Mouse (Mus musculus) inflammation-experienced regulatory T-cells (primary cell): ENCODE results near the gene Ccdc60. TPM values are rescaled to one million over a fixed set of nuclear protein-coding genes. Genes with fewer than 3 reads are reported as not detected.

Experiments used
- polyA plus RNA-seq, 2 experiments: library from polyadenylated mRNA; unstranded; fragments of 100-300 nt; shearing (Covaris generic); gene quantifications; one replicate each; pipeline ENCODE4 v1.2.1; 2017

Gene Ccdc60
- under 1 TPM in 1 of 2 experiments, not detected in 1; 0.07 TPM for polyA plus RNA-seq

DNA sequence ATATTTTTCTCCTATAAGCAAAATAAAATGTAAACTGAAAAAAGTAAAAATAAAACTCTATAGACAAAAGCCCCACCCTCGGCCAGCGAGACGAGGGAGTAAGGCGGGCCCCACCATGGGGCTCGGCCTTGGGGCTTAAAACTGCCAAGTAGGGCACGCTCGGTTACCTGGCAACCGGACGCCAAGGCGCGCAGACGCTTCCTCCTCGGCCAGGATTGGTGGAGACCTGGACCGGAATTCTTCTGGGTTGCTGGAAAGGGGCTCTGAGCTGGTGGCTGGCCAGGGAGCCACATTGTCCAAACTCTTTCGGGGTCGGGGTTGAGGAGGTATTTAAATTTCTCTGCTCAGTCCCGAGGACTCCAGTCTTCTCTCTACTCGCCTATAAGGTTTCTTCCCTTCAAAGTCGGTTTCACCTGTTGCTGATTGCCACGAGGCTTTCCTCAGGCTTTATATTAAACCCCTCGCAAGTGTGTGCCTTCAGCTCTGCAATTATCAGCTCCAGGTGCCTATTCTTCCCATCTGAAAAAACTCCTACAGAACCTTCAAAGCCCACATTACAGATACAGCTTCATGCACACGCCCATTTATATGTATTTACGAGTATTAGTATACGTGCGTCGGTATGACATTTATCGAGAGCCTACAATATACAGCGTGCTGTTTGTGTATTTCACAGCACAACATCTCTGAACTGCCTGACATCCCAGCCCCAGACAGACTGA lies at the start of gene Ccdc60:
Gene Ccdc60, minus strand, starts transcription at position 137 of the 722 bp plus-strand sequence.

DNA sequence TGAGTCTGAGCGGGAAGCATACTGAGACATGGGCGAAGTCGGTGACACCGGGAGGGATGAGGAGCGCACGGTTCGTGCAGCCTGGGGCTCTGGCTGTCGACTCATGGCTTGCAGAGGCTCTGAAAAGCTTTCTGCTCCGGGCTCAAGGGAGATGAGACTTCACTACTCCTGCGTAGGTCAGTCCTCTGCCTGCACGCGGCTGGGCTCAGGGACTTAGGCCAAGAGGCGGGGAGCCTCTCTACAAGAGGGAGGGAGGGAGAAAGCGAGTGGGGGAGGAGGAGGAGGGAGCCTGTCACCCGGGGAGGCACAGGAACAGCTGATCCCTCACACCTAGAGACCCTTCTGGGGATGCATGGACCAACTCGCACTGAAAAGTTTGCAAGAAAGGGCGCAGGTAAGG lies 205.7 kb downstream of the Ccdc60 start, which contains the start of gene Tmem233:
Gene Tmem233, minus strand, starts transcription at position 164 of the 400 bp plus-strand sequence.

Other genes with a start within 250 kb of the Ccdc60 start
- not detected for gene Tmem233, start 205.7 kb downstream of the Ccdc60 start, polyA plus RNA-seq
- under 1 TPM in 1 of 2 experiments, not detected in 1; 0.28 TPM for gene Hspb8, start 133.9 kb upstream of the Ccdc60 start, polyA plus RNA-seq